Mouse (Mus musculus) bone marrow, adult 2 months (tissue): ENCODE results near the gene Rab2b. TPM values are rescaled to one million over a fixed set of nuclear protein-coding genes. Genes with fewer than 3 reads are reported as not detected.

ENCODE experiments used
- H3K27ac ChIP-seq: fragments of 200-500 bp; 2 replicates; pipeline ENCODE4 v1.5.1; 2012; ENCODE audit warnings: low read depth, mild to moderate bottlenecking, control low read depth, inconsistent platforms, low read length; ENCODE audit not compliant: control insufficient read depth, poor library complexity, insufficient read depth
- H3K4me1 ChIP-seq: fragments of 200-500 bp; 2 replicates; pipeline ENCODE4 v1.6.1; 2011; ENCODE audit warnings: low read length; ENCODE audit not compliant: control insufficient read depth, insufficient read depth
- H3K4me3 ChIP-seq: fragments of 200-500 bp; replicated peaks from 2 replicates; pipeline ENCODE3; 2011; ENCODE audit warnings: mild to moderate bottlenecking, low read depth, low read length, control low read depth; ENCODE audit not compliant: control insufficient read depth
- CTCF ChIP-seq: fragments of 200-500 bp; IDR thresholded peaks from 2 replicates; pipeline ENCODE4 v1.5.1; 2011; ENCODE audit warnings: low read length, control low read depth; ENCODE audit not compliant: control insufficient read depth, insufficient read depth
- POLR2A ChIP-seq: fragments of 200-500 bp; IDR thresholded peaks from 2 replicates; pipeline ENCODE4 v1.6.1; 2011; ENCODE audit warnings: low read depth, mild to moderate bottlenecking, control low read depth, low read length, borderline replicate concordance; ENCODE audit not compliant: control insufficient read depth
- WGBS: fragments of 180-500 bp; shearing (Covaris S2); methylation state at CpG from one replicate; pipeline ENCODE4 v1.1.7; 2018; 5-methylcytosine and 5-hydroxymethylcytosine counted together
- polyA plus RNA-seq: library from polyadenylated mRNA; stranded (reverse); fragments of >200 nt; gene quantifications from 2 replicates; pipeline ENCODE4 v1.2.4, GENCODE M21; 2011; ENCODE audit warnings: low replicate concordance; ENCODE audit not compliant: missing spikeins, insufficient read depth, insufficient read length

The Rab2b gene
- polyA plus RNA-seq, 1 experiment, result 7.9 TPM

DNA sequence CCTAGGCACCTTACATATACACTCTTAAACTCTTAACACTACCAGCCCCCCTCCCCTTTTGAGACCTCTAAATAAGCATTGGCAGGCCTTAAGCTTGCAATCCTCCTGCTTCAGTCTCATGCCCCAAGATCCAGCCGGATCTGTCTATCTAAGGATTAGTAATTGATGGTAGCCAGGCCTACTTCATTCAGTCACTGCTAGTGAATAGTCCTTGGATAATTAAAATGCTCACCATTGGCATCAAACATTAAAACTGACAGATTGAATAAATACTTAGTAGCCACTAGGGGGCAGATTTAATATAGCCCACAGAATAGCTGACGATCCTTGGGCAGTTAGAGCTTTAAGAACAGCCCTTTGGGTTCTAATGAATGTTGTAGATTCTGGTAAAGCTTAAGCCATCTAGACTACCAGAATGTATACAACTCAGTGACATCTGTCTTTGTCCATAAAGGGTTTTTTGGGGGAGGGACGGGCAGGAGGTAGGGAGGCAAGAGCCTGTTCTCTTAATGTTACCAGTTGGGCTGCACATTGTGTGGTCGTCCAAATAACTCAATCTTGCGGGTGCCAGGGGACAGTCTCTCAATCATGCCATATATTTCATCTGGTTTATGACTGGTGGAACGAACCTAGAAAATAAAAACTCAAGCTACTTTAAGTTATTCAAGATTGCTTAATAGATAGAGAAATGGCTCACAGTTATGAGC, 16.4 kb upstream of the Rab2b start:
- TF ChIP-seq POLR2A (no peak), CTCF (no peak)
- no peaks in the 10 kb centered on the region for H3K4me1 ChIP-seq
- WGBS, result 70% methylated on average over 6 of the region's 6 CpGs
- H3K27ac ChIP-seq, result no peak overlapping the region
- H3K4me3 ChIP-seq, result no peak overlapping the region

DNA sequence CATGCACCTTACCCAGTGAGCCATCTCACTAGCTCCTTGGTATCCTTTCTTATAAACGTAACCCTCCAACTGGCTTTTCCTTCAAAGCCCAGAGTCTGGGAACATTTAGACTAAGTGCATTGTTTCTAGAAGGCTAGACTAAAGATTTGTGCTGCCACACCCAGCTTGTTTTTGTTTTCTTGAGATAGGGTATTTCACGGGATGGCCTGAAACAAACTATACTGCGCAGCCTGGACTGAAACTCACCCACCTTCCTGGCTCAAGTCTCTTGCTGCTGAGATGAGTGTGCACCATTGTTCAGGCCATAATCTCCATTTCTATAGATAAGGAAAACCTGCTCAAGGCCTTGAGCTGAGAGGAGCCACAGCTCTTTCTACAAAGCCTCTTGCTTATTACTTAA, 4.8 kb upstream of the Rab2b start:
- WGBS, result 85% methylated on average over 3 of the region's 3 CpGs
- Histone ChIP-seq H3K4me1 (no peaks in the 10 kb centered on the region), H3K4me3 (no peak overlapping the region), H3K27ac (no peak overlapping the region)
- no peak for TF ChIP-seq POLR2A
- TF ChIP-seq CTCF, result no peak

DNA sequence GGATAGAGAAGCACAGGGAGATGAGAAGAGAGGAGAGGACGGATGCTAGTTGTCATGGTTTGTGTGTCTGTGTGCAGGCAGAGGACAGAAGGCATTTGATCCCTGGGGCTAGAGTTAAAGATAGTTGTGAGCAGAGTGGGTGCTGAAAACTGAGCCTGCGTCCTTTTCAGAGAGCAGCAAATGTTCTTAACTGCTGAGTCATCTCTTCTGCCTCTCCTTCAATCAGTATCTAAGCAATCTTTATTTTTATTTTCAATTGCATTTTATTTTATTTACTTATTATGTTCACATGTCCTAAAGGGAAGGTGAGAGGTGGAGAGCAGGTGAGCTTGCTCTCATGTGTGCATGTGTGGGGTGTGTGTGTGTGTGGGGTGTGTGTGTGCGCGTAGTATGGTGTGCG, 4.3 kb upstream of the Rab2b start:
- Histone ChIP-seq H3K27ac (no peak overlapping the region), H3K4me3 (no peak overlapping the region), H3K4me1 (no peaks in the 10 kb centered on the region)
- 89% methylated on average over 5 of the region's 5 CpGs for WGBS
- no peak for TF ChIP-seq POLR2A
- no peak for TF ChIP-seq CTCF

DNA sequence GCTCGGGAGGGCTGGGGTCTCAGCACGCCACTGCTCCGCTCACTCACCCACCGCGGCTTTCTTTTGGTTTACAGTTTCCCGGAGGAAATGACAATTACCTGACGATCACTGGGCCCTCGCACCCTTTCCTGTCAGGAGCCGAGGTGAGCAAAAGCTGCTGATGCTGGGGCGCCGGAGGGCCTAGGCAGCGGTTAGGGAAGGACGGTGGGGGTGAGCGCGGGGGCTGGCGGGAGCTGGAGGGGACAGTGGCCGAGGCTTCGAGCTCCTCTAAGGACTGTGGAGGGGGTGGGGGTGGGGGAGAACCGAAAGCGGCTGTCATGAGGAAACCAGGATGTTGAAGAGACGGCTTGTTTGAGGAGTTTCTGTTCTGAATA, 389 bp upstream of the Rab2b start:
- Histone ChIP-seq H3K27ac (peak overlapping the region; percentile 85), H3K4me1 (no peaks in the 10 kb centered on the region), H3K4me3 (peak overlapping the region; percentile 99)
- under 1% methylated on average over 21 of the region's 21 CpGs for WGBS
- no peak for TF ChIP-seq CTCF

DNA sequence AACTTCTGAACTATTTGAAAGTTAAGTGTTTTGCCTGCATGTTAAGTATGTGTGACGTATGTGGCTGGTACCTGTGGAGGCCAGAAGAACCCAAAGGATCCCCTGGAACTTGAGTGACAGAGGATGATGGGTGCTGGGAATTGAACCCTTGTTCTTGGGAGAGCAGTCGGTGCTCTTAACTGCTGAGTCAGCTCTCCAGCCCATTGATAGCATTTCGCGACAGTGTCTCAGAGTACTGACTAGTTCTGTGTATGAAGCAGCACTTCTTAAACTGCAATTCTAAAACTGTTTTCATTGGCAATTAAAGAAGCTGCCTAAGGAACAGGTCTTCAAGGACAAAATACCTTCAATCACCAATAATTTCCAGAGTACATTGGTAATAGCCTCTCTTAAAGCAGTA, 2.1 kb downstream of the Rab2b start:
- Histone ChIP-seq H3K4me1 (no peaks in the 10 kb centered on the region), H3K4me3 (no peak overlapping the region), H3K27ac (no peak overlapping the region)
- TF ChIP-seq POLR2A (no peak), CTCF (no peak)
- 88% methylated on average over 4 of the region's 4 CpGs for WGBS

DNA sequence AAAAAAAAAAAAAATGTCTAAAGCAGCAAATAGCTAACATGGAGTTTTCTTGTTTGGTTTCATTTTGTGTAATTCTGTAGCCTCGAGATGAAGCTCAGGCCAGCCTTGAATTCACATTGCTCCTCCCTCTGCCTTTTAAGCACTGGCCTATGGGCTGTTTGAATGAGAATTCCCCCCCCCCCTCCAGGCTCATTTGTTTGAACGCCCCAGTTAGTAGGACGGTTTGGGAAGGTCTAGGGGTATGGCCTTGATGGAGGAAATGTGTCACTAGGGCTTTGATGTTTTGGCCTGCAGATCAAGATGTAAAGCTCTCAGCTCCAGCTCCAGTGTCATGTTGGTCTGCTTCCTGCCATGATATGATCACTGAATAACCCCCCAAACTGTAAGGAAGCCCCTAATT, 6.6 kb downstream of the Rab2b start:
- H3K4me1 ChIP-seq, result no peaks in the 10 kb centered on the region
- WGBS, result 73% methylated on average over 3 of the region's 3 CpGs

DNA sequence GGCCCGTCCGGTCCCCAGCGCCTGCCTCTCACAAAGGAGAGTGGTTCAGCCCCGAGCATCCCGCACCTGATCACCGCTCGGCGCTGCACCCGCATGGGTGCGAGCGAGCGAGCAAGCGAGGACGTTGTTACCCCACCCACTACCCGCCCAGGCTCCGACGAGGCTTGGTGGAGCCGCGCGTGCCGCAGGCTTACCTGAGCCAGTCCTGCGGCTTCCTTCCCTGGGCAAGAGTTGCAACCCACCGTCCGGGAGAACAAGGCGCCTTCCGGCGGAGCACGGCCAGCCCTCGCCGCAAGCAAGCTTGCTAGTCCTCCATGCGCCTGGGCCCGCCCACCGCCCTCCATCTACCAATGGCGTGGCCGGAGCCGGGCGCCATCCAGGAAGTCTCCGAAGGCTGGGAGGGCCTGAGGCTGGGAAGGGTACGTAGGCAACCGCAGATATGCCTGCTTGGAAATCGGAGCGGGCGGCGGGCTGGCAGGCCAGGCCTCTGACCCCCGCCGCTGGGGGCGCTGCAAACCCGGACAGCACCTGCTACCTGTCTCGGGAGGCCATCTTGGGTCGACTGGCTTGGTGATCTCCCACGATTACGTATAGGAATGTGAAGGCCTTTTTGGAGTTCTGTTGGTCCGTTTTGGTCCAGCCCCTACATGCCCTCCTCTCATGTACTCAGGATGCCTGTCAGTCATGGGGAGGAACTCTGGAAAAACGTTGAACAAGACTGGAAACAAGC, 21.7 kb downstream of the Rab2b start, which contains the start of gene Chd8:
Chd8 (minus strand) TSS at position 297 of the 730 bp plus-strand sequence.
- under 1% methylated on average over 54 of the region's 54 CpGs for WGBS
- no peaks in the 10 kb centered on the region for H3K4me1 ChIP-seq
- peak within 1 kb of the TSS; percentile 85 for H3K4me3 ChIP-seq
- H3K27ac ChIP-seq, result peak within 1 kb of the TSS; percentile 94
- TF ChIP-seq CTCF, result peak; percentile 87
- peak; percentile 89 for TF ChIP-seq POLR2A

More for the DNA sequence above, 6.6 kb downstream of the Rab2b start:
- H3K27ac ChIP-seq, result no peak overlapping the region
- H3K4me3 ChIP-seq, result no peak overlapping the region
- no peak for TF ChIP-seq CTCF
- TF ChIP-seq POLR2A, result no peak

DNA sequence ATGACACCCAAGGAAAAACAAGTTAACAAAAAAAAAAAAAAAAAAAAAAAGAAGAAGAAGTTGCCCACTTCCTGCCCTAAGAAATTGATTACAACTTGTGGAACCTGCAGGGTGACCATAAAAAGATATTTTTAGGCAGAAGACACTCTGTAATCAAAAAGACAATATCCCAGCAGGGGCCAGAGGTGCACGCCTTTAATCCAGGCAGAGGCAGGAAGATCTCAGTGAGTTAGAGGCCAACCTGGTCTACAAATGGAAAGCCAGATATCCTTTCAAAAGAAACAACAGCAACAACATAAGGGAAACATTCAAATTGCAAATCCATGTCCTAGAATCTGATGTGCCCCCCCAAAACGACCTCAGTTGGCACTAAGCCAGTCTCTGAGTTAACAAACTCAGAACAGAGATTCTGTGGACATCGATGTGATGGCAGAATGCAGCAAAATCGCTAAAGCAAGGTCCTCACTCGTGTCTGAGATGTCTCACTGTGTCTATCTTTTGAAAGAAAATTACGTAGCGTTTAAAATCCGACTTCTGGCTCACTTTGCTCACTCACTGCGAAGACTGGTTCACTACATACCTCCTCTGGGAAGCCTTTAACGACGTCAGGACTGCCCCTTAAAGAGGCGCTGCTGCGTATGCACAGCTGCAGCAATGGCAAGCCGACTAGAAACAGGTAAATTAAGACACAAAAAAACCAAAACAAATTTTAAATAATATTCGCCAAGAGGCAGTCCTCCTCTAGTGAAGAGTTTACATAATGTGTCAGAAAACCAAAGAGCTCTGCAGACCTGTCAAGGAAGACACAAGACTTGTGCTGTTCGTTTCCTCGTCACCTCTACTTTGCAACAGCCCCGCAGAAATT, 22.8 kb downstream of the Rab2b start:
- 0 out of 2 replicates have a peak overlapping the region, but pooled peaks have one; percentile 94 for H3K27ac ChIP-seq

More for the DNA sequence above, 22.8 kb downstream of the Rab2b start:
- H3K4me1 ChIP-seq, result no peaks in the 10 kb centered on the region
- WGBS, result 3% methylated on average over 18 of the region's 18 CpGs
- no peak for TF ChIP-seq CTCF
- H3K4me3 ChIP-seq, result peak overlapping the region; percentile 85
